Mouse (Mus musculus) forebrain, embryonic 12.5 days (tissue): ENCODE results near the gene Mslnl. TPM values are rescaled to one million over a fixed set of nuclear protein-coding genes. Genes with fewer than 3 reads are reported as not detected.

Source experiments
- ATAC-seq: fragments of 200-750 bp; cut with Nextera tagmentation; 2 replicates; pipeline ENCODE4 v1.8.0; 2017; ENCODE audit warnings: moderate TSS enrichment; ENCODE audit not compliant: low FRiP score
- H3K27ac ChIP-seq: fragments of 300-500 bp; sonication (generic); 2 replicates; pipeline ENCODE4 v1.5.1; 2016; ENCODE audit warnings: mild to moderate bottlenecking
- H3K27me3 ChIP-seq: fragments of 300-500 bp; sonication (generic); 2 replicates; pipeline ENCODE4 v1.6.1; 2016; ENCODE audit warnings: mild to moderate bottlenecking
- H3K36me3 ChIP-seq: fragments of 300-500 bp; sonication (generic); replicated peaks from 2 replicates; pipeline ENCODE4 v1.6.1; 2016; ENCODE audit warnings: mild to moderate bottlenecking
- H3K4me1 ChIP-seq: fragments of 300-500 bp; sonication (generic); 2 replicates; pipeline ENCODE4 v1.6.1; 2016
- H3K4me2 ChIP-seq: fragments of 300-500 bp; sonication (generic); 2 replicates; pipeline ENCODE4 v1.6.1; 2016; ENCODE audit warnings: mild to moderate bottlenecking, moderate library complexity
- H3K4me3 ChIP-seq: fragments of 300-500 bp; sonication (generic); replicated peaks from 2 replicates; pipeline ENCODE4 v1.5.1; 2016; ENCODE audit warnings: mild to moderate bottlenecking
- H3K9ac ChIP-seq: fragments of 300-500 bp; sonication (generic); 2 replicates; pipeline ENCODE4 v1.6.1; 2016; ENCODE audit warnings: mild to moderate bottlenecking
- H3K9me3 ChIP-seq: fragments of 300-500 bp; sonication (generic); 2 replicates; pipeline ENCODE4 v1.6.1; 2016
- WGBS: fragments of 180-500 bp; shearing (Covaris S2); methylation state at CpG from one replicate; pipeline ENCODE4 v1.1.7; 2016; 5-methylcytosine and 5-hydroxymethylcytosine counted together
- polyA plus RNA-seq: library from polyadenylated mRNA; unstranded; fragments of >200 nt; fragmentation: Nextera tagmentation; extraction: Ambion mirVana; gene quantifications from 2 replicates; pipeline ENCODE4 v1.2.1, GENCODE M21; 2016

The Mslnl gene
- polyA plus RNA-seq, 1 experiment from 2014 or later: 0.18 TPM

DNA sequence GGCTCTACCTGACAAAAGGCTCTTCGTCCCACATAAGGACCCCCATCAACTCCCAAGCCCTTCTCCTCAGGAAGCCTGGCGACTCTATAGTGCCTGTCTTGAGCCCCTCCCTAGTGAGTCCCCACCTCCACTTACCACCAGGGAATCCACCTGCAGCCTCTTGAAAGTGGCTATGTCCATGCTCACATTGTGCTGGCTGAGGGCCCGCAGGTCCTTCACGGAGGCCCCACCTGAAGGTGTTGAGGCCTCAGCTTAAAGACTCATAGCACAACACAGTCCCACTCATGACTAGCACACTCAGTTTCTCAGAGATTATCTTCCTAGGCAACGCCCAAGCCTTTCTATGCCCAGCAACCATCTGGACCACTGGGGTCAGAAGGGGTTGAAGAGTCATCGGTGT is 13.5 kb downstream of the Mslnl start:
- no peak overlapping the region for H3K9ac ChIP-seq
- no peak overlapping the region for H3K4me3 ChIP-seq
- ATAC-seq: no peak
- H3K9me3 ChIP-seq: no peaks in the 10 kb centered on the region
- H3K4me2 ChIP-seq: no peak overlapping the region
- H3K27ac ChIP-seq: no peak overlapping the region
- H3K4me1 ChIP-seq: 0 out of 2 replicates have a peak, but pooled peaks cover 5% of the 10 kb centered on the region
- no peaks in the 10 kb centered on the region for H3K36me3 ChIP-seq
- 82% methylated on average over 6 of the region's 6 CpGs for WGBS
- no peaks in the 10 kb centered on the region for H3K27me3 ChIP-seq

GRCm38 (mm10) chr17:25751446-25751845 is 15.6 kb downstream of the Mslnl start:
- Histone ChIP-seq H3K9ac (no peak overlapping the region), H3K27ac (no peak overlapping the region), H3K4me1 (0 out of 2 replicates have a peak, but pooled peaks cover 5% of the 10 kb centered on the region), H3K4me2 (no peak overlapping the region), H3K4me3 (no peak overlapping the region), H3K27me3 (peaks cover 5% of the 10 kb centered on the region; the same call in 1 of the 2 replicates), H3K36me3 (no peaks in the 10 kb centered on the region), H3K9me3 (no peaks in the 10 kb centered on the region)
- WGBS: 79% methylated on average over 5 of the region's 5 CpGs
- no peak for ATAC-seq

- WGBS: 90% methylated on average over 9 of the region's 9 CpGs
- H3K9ac ChIP-seq: no peak within 1 kb of the TSS
- 0 out of 2 replicates have a peak, but pooled peaks cover 5% of the 10 kb centered on the region for H3K4me1 ChIP-seq
- no peak within 1 kb of the TSS for H3K27ac ChIP-seq
- H3K27me3 ChIP-seq: peaks cover 14% of the 10 kb centered on the region; the same call in 1 of the 2 replicates
- no peaks in the 10 kb centered on the region for H3K36me3 ChIP-seq
- H3K4me3 ChIP-seq: no peak within 1 kb of the TSS
- ATAC-seq: no peak
- no peak within 1 kb of the TSS for H3K4me2 ChIP-seq
- H3K9me3 ChIP-seq: no peaks in the 10 kb centered on the region
Measured at GRCm38 (mm10) chr17:25754241-25754640, 18.4 kb downstream of the Mslnl start, which contains the start of gene Msln. Gene Msln, minus strand, starts transcription at chr17:25754378.

GRCm38 (mm10) chr17:25755086-25755485 is 19.2 kb downstream of the Mslnl start:
- H3K36me3 ChIP-seq: no peaks in the 10 kb centered on the region
- H3K4me1 ChIP-seq: 0 out of 2 replicates have a peak, but pooled peaks cover 5% of the 10 kb centered on the region
- H3K9me3 ChIP-seq: no peaks in the 10 kb centered on the region
- no peak for ATAC-seq
- H3K27ac ChIP-seq: no peak overlapping the region
- H3K9ac ChIP-seq: no peak overlapping the region
- H3K27me3 ChIP-seq: peaks cover 14% of the 10 kb centered on the region; the same call in 1 of the 2 replicates
- H3K4me3 ChIP-seq: no peak overlapping the region
- H3K4me2 ChIP-seq: no peak overlapping the region
- WGBS: 75% methylated on average over 4 of the region's 4 CpGs

DNA sequence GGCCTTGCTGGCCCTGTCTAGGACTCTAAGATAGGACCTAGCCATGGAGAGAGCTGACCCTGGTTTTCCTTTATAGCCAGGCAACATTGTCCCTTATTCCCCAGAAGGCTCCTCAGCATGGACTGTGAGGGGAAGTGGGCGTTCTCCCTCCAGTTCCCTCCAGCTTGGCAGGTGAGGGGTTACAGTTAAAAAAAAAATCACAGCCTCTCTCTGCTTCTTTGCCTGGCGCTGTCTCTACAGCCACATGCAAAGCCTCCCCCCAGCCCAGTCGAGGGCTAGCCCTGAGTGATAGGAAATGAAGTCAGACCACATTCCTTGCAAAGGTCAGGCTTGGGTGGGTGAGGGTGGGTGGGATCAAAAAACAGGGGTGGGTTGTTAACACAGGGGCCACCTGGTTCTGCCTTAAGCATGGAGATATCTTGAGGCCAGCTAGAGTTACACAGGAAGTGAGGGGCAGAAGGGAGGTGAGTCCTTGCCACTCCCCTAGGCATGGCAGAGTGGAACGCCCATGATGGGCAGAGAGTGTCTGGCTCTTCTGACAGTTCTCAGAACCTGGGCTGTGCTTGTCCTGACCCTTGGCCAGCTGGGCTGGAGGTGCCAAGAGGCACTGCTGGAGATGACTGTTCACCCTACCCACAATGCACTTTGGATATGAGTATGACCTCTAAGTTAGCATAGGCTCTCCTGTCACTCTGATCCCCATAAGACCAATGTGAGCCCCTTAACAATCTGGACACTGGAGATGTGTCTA is 20.0 kb downstream of the Mslnl start:
- H3K27me3 ChIP-seq: peaks cover 14% of the 10 kb centered on the region; the same call in 1 of the 2 replicates
- H3K27ac ChIP-seq: no peak overlapping the region
- no peaks in the 10 kb centered on the region for H3K36me3 ChIP-seq
- H3K9ac ChIP-seq: no peak overlapping the region
- no peak overlapping the region for H3K4me3 ChIP-seq
- WGBS: 68% methylated on average over 4 of the region's 4 CpGs
- H3K4me2 ChIP-seq: no peak overlapping the region
- no peaks in the 10 kb centered on the region for H3K9me3 ChIP-seq
- ATAC-seq: no peak
- 0 out of 2 replicates have a peak, but pooled peaks cover 5% of the 10 kb centered on the region for H3K4me1 ChIP-seq

DNA sequence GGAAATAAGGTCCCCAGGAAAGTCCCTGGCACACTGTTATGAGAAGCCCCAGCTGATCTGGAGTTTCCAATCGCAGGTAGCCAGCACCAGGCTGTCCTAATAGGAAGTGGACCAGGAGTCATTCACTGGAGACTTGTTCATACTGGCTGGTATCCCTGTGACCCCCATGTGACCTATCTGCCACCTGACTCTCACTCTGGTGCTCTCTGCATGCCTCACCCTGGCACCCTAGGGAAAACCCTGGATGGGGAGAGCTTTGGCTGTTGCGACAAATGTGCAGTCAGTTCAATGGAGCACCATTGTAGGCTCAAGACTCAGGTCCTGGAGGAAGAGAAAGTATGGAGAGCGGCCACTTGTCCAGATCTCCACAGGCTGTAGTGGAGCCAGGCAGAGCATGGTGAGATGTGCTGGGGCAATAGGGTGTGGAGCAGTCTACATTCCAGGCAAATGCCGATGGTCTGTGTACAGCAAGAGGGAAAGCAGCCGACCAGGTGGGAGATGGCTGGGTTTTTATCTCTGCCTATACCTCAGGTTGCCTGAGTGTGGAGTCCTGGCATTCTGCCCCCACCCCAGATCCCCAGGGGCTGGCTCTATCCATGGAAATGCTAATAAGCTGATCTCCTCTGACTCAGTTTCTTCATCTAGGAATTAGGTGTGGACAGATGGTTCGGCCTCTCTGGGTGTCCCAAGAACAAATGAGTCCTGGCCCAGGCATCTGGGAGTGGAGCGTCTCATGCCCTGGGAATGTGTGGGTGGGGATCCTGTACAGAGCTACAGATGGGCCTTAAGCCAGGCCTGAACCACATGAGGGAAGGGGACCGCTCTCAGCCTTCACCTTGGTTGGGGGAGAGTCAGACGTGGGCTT is 20.8 kb downstream of the Mslnl start:
- H3K9me3 ChIP-seq: no peaks in the 10 kb centered on the region
- no peak overlapping the region for H3K9ac ChIP-seq
- no peaks in the 10 kb centered on the region for H3K36me3 ChIP-seq
- WGBS: 79% methylated on average over 9 of the region's 9 CpGs
- no peak for ATAC-seq
- no peak overlapping the region for H3K4me2 ChIP-seq
- H3K4me1 ChIP-seq: peaks cover 6% of the 10 kb centered on the region; the same call in 1 of the 2 replicates
- peaks cover 18% of the 10 kb centered on the region; the same call in 1 of the 2 replicates for H3K27me3 ChIP-seq
- H3K27ac ChIP-seq: no peak overlapping the region
- H3K4me3 ChIP-seq: no peak overlapping the region

DNA sequence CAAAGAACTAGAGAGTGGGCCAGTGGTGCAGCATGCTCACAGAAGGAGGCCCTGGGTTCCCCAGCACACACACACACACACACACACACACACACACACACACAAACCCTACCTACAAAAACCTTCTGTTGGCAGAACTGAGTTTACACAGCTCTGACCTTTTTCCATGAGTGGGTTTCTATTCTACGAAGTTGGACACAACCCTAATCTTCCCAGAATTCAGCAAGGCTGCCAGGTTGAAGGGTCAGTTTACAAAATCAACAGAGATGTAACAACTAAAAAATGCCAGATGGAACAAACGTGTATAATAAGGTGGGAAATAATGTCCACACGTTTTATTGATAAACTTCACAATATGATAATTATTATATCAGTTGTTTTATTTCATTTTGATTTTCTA is 21.8 kb downstream of the Mslnl start:
- Histone ChIP-seq H3K36me3 (no peaks in the 10 kb centered on the region), H3K27me3 (peaks cover 18% of the 10 kb centered on the region; the same call in 1 of the 2 replicates), H3K27ac (no peak overlapping the region), H3K4me1 (peaks cover 3% of the 10 kb centered on the region; the same call in 1 of the 2 replicates), H3K9me3 (no peaks in the 10 kb centered on the region), H3K4me2 (no peak overlapping the region), H3K4me3 (no peak overlapping the region), H3K9ac (no peak overlapping the region)
- WGBS: 82% methylated on average over 3 of the region's 3 CpGs
- no peak for ATAC-seq

- no peak overlapping the region for H3K4me3 ChIP-seq
- WGBS: 79% methylated on average over 8 of the region's 8 CpGs
- no peaks in the 10 kb centered on the region for H3K36me3 ChIP-seq
- no peak overlapping the region for H3K4me2 ChIP-seq
- no peak overlapping the region for H3K9ac ChIP-seq
- ATAC-seq: no peak
- H3K4me1 ChIP-seq: peaks cover 3% of the 10 kb centered on the region; the same call in 1 of the 2 replicates
- H3K27ac ChIP-seq: no peak overlapping the region
- no peaks in the 10 kb centered on the region for H3K9me3 ChIP-seq
- H3K27me3 ChIP-seq: peaks cover 18% of the 10 kb centered on the region; the same call in 1 of the 2 replicates
Measured at GRCm38 (mm10) chr17:25760148-25760547, 24.3 kb downstream of the Mslnl start.

GRCm38 (mm10) chr17:25761561-25761970 is 25.7 kb downstream of the Mslnl start:
- peaks cover 7% of the 10 kb centered on the region for H3K4me1 ChIP-seq
- no peak overlapping the region for H3K27ac ChIP-seq
- ATAC-seq: no peak
- no peak overlapping the region for H3K4me2 ChIP-seq
- peaks cover 13% of the 10 kb centered on the region; the same call in 1 of the 2 replicates for H3K27me3 ChIP-seq
- 66% methylated on average over 4 of the region's 4 CpGs for whole genome bisulfite sequencing
- no peak overlapping the region for H3K9ac ChIP-seq
- H3K36me3 ChIP-seq: no peaks in the 10 kb centered on the region
- H3K4me3 ChIP-seq: no peak overlapping the region
- no peaks in the 10 kb centered on the region for H3K9me3 ChIP-seq

GRCm38 (mm10) chr17:25762591-25762990 is 26.7 kb downstream of the Mslnl start:
- WGBS: 41% methylated on average over 3 of the region's 3 CpGs
- Histone ChIP-seq H3K27me3 (peaks cover 17% of the 10 kb centered on the region; the same call in 1 of the 2 replicates), H3K4me2 (no peak overlapping the region), H3K4me1 (peaks cover 8% of the 10 kb centered on the region), H3K36me3 (no peaks in the 10 kb centered on the region), H3K4me3 (no peak overlapping the region), H3K27ac (no peak overlapping the region), H3K9ac (no peak overlapping the region), H3K9me3 (no peaks in the 10 kb centered on the region)
- no peak for ATAC-seq

DNA sequence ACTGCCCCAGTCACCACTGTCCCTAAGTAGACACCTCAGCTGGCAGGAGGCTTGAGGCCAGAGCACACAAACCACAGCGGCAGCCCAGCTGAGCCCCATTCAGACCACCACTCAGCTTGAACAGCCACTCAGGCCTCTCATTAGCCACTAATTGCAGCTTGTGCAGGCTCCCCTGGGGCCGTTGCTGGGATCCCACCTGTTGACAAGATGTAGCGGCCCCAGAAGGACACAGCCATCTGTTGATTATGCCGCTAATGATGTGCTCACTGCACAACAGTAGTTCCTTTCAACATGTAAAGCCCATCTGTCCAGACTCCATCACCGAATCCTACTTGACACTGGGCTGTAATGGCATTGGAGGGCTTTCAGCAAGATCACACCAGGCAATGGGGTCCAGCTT is 30.0 kb downstream of the Mslnl start:
- H3K9me3 ChIP-seq: no peaks in the 10 kb centered on the region
- peaks cover 8% of the 10 kb centered on the region for H3K4me1 ChIP-seq
- H3K27ac ChIP-seq: no peak overlapping the region
- no peak overlapping the region for H3K9ac ChIP-seq
- H3K36me3 ChIP-seq: no peaks in the 10 kb centered on the region
- no peak overlapping the region for H3K4me3 ChIP-seq
- H3K4me2 ChIP-seq: no peak overlapping the region
- H3K27me3 ChIP-seq: peaks cover 40% of the 10 kb centered on the region
- WGBS: 27% methylated on average over 5 of the region's 5 CpGs
- ATAC-seq: peak; percentile 76

DNA sequence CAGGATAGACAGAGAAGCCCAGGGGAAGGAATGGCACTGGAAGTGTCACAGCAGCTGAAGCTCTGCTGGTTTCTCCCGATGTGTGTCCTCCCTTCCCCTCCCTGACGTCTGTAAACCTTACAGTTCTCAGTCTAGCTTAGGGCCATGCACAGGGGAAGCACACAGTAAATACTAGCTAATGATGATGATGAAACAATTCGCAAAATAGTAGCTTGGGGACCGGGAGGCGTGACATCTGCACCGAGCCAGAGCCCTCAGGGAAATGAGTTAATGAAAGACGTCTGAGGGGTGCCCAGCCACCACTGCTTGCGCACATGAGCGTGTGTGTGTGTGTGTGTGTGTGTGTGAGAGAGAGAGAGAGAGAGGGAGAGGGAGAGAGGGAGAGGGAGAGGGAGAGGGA is 33.5 kb downstream of the Mslnl start:
- H3K36me3 ChIP-seq: no peaks in the 10 kb centered on the region
- no peak overlapping the region for H3K4me3 ChIP-seq
- ATAC-seq: no peak
- no peak overlapping the region for H3K9ac ChIP-seq
- H3K9me3 ChIP-seq: no peaks in the 10 kb centered on the region
- no peak overlapping the region for H3K27ac ChIP-seq
- peaks cover 38% of the 10 kb centered on the region for H3K27me3 ChIP-seq
- peaks cover 11% of the 10 kb centered on the region for H3K4me1 ChIP-seq
- WGBS: 49% methylated on average over 9 of the region's 9 CpGs
- no peak overlapping the region for H3K4me2 ChIP-seq
